Mouse (Mus musculus): ENCODE results near the gene Ppp5c.
"Not testable (repeated sequence)": the region's sequence is repeated elsewhere in the genome, so short reads cannot be mapped to it uniquely, and the experiment has no call there.

- TF ChIP-seq POLR2AphosphoS2 (IDR thresholded peaks at IDR 0.05; ENCODE audit: insufficient read length, low read depth); POLR2A (IDR thresholded peaks at IDR 0.05; ENCODE audit: insufficient read length, low read depth); TCF12 (IDR thresholded peaks at IDR 0.05; ENCODE audit: insufficient read depth, poor library complexity, severe bottlenecking); MAX (IDR thresholded peaks at IDR 0.05; ENCODE audit: low read depth): not testable (repeated sequence)
Observed at GRCm38 (mm10) chr7:17067651-17068050, 39.9 kb upstream of the Ppp5c start.
